Mouse (Mus musculus) small intestine, adult 2 months (tissue): ENCODE data around the gene Scaf4.

ENCODE experiments used
- CTCF ChIP-seq: fragments of 200-500 bp; IDR thresholded peaks from 2 replicates; pipeline ENCODE4 v1.5.1; 2012; ENCODE audit warnings: low read depth, mild to moderate bottlenecking, control low read depth, inconsistent platforms, low read length, moderate library complexity, mixed read lengths; ENCODE audit not compliant: insufficient replicate concordance, insufficient read length; ENCODE audit errors: extremely low read depth
- POLR2A ChIP-seq: fragments of 200-500 bp; IDR thresholded peaks from 2 replicates; pipeline ENCODE4 v1.6.1; 2012; ENCODE audit warnings: low read depth, mild to moderate bottlenecking, control low read depth, inconsistent platforms, low read length, moderate library complexity

- no peak for TF ChIP-seq POLR2A
- TF ChIP-seq CTCF = no peak
Observed at GRCm38 (mm10) chr16:90235188-90235587, 49.1 kb downstream of the Scaf4 start.
